Mouse (Mus musculus): ENCODE measurements at regions not wholly inside any gene's neighbourhood (a gene's known extent, or its start where the extent isn't known, plus 50 kb on each side); places are given as distances from the start of the nearest gene placed in this dataset.
"Not testable (repeated sequence)": the region's sequence is repeated elsewhere in the genome, so short reads cannot be mapped to it uniquely, and the experiment has no call there.

DNA sequence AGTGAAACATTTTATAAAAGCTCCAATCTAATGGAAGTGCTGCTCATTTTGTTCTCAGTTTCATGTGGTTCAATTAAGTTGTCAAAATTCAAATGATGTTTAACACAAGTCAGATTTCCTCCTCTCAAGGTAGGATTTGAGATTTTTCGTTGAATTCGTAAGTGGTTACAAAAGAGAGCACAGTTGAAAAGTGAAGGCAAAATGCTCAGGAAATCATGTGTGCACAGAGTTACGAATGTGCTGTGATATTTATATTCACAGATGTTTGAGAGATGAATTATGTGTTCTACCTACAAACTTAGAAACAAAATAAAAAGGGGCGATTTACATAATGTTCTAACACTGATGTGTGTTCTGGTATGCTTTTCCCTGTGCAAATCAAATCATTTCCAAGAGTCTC, 433.1 kb downstream of the Arl4a start:
- DNase-seq (ENCODE audit: low read depth, low spot score) = no peak

DNA sequence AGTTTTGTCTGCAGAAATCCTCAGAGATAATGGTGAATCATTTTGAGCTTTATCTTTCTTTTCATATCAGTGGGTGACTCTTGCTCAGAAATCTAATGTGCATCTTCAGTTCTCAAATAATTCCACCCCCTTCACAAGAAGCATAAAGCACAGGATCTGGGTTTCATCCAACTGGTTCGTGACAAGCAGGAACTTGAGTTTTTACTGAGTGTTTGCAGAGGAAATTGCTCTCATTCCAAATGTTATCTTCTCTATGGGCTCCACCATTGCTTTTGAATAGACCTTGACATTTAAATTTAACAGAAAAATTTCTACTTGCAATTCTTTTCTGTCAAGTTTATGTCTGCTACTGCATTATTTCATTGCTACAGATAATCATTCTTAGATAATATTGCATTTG, 443.1 kb downstream of the Arl4a start:
- no peak for DNase-seq (ENCODE audit: low read depth, low spot score)

DNA sequence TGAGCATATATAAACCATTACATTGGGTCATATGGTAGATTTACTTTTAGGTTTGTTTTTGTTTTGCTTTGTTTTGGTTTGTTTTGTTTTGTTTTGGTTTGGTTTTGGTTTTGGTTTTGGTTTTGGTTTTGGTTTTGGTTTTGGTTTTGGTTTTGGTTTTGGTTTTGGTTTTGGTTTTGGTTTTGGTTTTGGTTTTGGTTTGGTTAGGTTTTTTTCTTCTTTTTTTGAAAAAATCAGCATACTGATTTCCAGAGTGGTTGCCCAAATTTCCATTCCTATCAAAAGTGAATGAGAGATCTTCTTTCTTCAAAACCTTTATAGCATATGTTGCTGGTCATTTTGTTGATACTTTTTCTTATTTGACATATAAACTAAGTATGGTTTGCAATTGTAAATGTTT, 444.0 kb downstream of the Arl4a start:
- not testable (repeated sequence) for DNase-seq (ENCODE audit: low read depth, low spot score)

- DNase-seq (ENCODE audit: low read depth, low spot score) = no peak
Observed at GRCm38 (mm10) chr12:39587204-39587909, 450.5 kb downstream of the Arl4a start.

GRCm38 (mm10) chr12:39586163-39586562, 451.7 kb downstream of the Arl4a start:
- DNase-seq (ENCODE audit: low read depth, low spot score) = no peak

DNA sequence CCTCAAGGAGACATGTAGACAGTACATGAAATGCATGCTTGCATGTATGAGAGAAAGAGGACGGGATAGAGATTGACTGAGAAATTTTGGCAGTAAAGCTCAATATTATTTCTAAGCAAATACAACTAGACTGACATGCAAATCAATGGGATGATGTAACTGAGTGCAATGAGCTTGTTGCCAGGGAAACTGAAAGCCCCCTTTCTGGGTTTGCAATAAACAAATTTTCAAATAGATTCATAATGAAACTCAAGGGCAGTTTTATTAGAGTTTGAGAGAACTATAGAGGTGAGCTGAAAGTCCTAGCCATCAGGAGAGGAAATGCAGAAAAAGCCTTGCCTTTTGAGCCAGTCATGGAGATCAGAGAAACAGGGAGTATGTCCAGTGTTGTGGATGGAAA, 460.2 kb downstream of the Arl4a start:
- DNase-seq (ENCODE audit: low read depth, low spot score) = no peak

DNA sequence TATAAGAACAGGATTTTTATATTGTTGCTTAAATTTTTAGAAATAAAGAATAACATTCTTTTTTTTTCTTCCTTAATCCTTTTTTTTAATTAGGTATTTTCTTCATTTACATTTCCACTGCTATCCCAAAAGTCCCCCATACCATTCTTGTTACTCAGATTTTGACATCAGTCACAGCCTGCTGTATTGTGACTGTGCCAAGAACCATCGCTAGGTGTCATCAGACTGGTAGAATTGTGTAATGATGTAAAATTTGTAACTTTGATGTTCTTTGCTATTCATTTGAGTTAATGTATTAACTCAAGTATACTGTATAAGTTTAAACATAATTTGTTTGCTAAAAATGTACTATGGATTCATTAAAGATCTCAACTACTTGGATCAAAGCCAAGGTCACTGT, 465.0 kb downstream of the Arl4a start:
- DNase-seq (ENCODE audit: low read depth, low spot score) = no peak

- no peak for DNase-seq (ENCODE audit: low read depth, low spot score)
Observed at GRCm38 (mm10) chr12:39572147-39572546, 465.7 kb downstream of the Arl4a start.

DNA sequence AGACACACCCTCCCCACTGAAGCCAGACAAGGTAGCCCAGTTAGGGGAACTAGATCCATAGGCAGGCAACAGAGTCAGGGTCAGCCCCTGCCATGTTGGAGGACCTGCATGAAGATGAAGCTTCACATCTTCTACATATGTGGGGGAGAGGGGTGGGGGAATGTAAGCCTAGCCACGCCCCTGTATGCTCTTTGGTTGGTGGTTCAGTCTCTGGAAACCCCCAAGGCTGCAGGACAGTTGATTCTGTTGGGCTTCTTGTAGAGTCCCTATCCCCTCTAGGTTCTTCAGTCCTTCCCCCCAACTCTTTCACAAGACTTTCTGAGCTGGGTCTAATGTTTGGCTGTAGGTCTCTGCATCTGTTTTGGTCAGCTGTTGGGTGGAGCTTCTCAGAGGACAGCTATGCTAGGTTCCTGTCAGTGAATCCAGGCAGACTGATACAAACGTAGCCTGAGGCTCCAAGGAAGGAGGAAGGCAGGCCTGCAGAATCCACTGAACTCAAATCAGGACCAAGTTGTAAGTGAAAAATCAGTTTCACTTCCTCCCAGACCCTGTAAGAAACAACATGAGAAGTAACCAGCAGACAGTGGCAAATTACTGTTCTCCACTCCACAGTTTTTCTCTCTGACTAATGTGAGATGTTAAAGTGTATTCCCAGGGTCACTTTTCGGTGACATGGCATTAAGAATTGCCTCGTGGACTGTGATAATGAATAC, 476.9 kb downstream of the Arl4a start:
- DNase-seq (ENCODE audit: low read depth, low spot score) = no peak

GRCm38 (mm10) chr12:39558491-39558890, 479.3 kb downstream of the Arl4a start:
- no peak for DNase-seq (ENCODE audit: low read depth, low spot score)

- DNase-seq (ENCODE audit: low read depth, low spot score) = no peak
Observed at GRCm38 (mm10) chr12:39536326-39536725, 501.5 kb downstream of the Arl4a start.

- DNase-seq (ENCODE audit: low read depth, low spot score) = no peak
Observed at GRCm38 (mm10) chr12:39528121-39528520, 509.7 kb downstream of the Arl4a start.

GRCm38 (mm10) chr12:39527216-39527600, 510.6 kb downstream of the Arl4a start:
- no peak for DNase-seq (ENCODE audit: low read depth, low spot score)

GRCm38 (mm10) chr12:39526535-39527215, 511.1 kb downstream of the Arl4a start:
- no peak for DNase-seq (ENCODE audit: low read depth, low spot score)

DNA sequence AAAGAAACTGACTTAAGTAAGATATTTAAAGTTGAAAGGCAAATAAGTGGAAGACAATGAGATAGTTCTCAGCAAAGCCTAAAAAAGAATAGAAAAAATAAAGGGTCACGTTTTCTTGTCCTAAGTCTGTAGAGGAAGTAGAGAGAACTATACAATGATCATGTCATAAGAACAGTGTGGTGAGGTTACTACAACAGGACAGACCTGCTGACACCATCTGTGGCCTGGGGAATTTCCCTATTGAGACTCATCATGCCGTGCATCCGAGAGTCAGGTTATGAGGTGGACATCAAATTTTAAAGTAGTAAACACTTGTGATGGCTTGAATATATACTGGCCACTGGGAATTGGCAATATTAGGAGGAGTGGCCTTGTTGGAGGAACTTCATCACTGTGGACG, 522.1 kb downstream of the Arl4a start:
- no peak for DNase-seq (ENCODE audit: low read depth, low spot score)

GRCm38 (mm10) chr12:39510855-39511254, 527.0 kb downstream of the Arl4a start:
- DNase-seq (ENCODE audit: low read depth, low spot score) = no peak

- peak; percentile 56 for DNase-seq (ENCODE audit: low read depth, low spot score)
Observed at GRCm38 (mm10) chr12:39510073-39510812, 527.6 kb downstream of the Arl4a start.

GRCm38 (mm10) chr12:39496203-39496602, 541.6 kb downstream of the Arl4a start:
- peak; percentile 3 for DNase-seq (ENCODE audit: low read depth, low spot score)

- no peak for DNase-seq (ENCODE audit: low read depth, low spot score)
Observed at GRCm38 (mm10) chr12:39493578-39494218, 544.1 kb downstream of the Arl4a start.

DNA sequence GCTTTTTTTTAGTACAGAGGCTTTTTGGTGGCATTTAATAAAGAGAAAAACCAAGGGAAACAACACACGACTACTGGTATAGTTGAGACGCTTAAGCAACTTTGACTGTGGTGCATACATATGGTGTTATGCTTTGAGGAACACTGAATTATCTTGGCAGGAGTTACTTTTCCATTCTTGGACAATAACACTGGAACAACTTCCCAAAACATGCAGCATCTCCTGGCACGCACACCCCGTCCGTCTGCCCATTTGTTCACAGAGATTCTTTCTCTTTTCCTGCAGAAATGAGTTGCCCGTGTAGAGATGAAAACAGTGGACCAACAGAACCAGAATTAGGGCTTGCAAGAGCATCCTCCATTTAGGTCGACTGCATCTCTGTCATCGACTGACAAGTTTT, 544.7 kb downstream of the Arl4a start:
- DNase-seq (ENCODE audit: low read depth, low spot score) = no peak

GRCm38 (mm10) chr12:39472984-39473383, 564.8 kb downstream of the Arl4a start:
- DNase-seq (ENCODE audit: low read depth, low spot score) = no peak
